Mouse (Mus musculus) ES-E14 (cell line): ENCODE measurements at regions not wholly inside any gene's neighbourhood (a gene's known extent, or its start where the extent isn't known, plus 50 kb on each side); places are given as distances from the start of the nearest gene placed in this dataset.

Source experiments
- DNase-seq: peaks from one replicate; pipeline ENCODE4 v3.0.0-alpha.2; 2013; ENCODE audit warnings: low read depth, low spot score
- H3K27ac ChIP-seq: 2 replicates; pipeline ENCODE4 v1.5.1; 2012; ENCODE audit warnings: low read depth, mild to moderate bottlenecking, low read length, moderate library complexity, mixed read lengths; ENCODE audit not compliant: poor library complexity, insufficient read depth, severe bottlenecking
- H3K36me3 ChIP-seq: 2 replicates; pipeline ENCODE4 v1.6.1; 2012; ENCODE audit warnings: mild to moderate bottlenecking, low read length, moderate library complexity, mixed read lengths; ENCODE audit not compliant: control insufficient read depth, poor library complexity, insufficient read depth, severe bottlenecking
- H3K4me1 ChIP-seq, 2 experiments: fragments of 150-350 bp in 1 of 2; sonication (generic) in 1 of 2; 2 replicates each; pipeline ENCODE4 v1.6.1; 2012; ENCODE audit warnings: low read length in 2 of 2, mild to moderate bottlenecking in 1 of 2, mixed read lengths in 1 of 2; ENCODE audit not compliant: control insufficient read depth in 2 of 2, insufficient read depth in 2 of 2, poor library complexity in 1 of 2
- H3K4me3 ChIP-seq, 2 experiments: fragments of 150-350 bp in 1 of 2; sonication (generic) in 1 of 2; 2 replicates each; pipeline ENCODE4 v1.5.1; 2012; ENCODE audit warnings: low read length in 2 of 2, low read depth in 1 of 2, mild to moderate bottlenecking in 1 of 2, mixed read lengths in 1 of 2; ENCODE audit not compliant: insufficient read depth in 1 of 2, poor library complexity in 1 of 2, severe bottlenecking in 1 of 2
- H3K9ac ChIP-seq: 2 replicates; pipeline ENCODE4 v1.6.1; 2012; ENCODE audit warnings: low read depth, mild to moderate bottlenecking, low read length, mixed read lengths; ENCODE audit not compliant: poor library complexity, insufficient read depth, severe bottlenecking
- H3K9me3 ChIP-seq: fragments of 150-350 bp; sonication (generic); 2 replicates; pipeline ENCODE4 v1.6.1; 2012; ENCODE audit warnings: low read depth, mild to moderate bottlenecking, low read length; ENCODE audit not compliant: control insufficient read depth, insufficient read depth
- CHD2 ChIP-seq: IDR thresholded peaks from 2 replicates; pipeline ENCODE4 v1.6.1; 2014; ENCODE audit warnings: mild to moderate bottlenecking, low read depth, low read length, inconsistent platforms
- HCFC1 ChIP-seq: IDR thresholded peaks from 2 replicates; pipeline ENCODE4 v1.6.1; 2012; ENCODE audit warnings: low read length, inconsistent platforms, borderline replicate concordance; ENCODE audit not compliant: insufficient read depth
- MAFK ChIP-seq: IDR thresholded peaks from 2 replicates; pipeline ENCODE4 v1.6.1; 2014; ENCODE audit warnings: mild to moderate bottlenecking, low read depth, low read length, inconsistent platforms; ENCODE audit not compliant: insufficient read depth
- ZC3H11A ChIP-seq: IDR thresholded peaks from 2 replicates; pipeline ENCODE4 v1.6.1; 2012; ENCODE audit warnings: low read depth, mild to moderate bottlenecking, inconsistent platforms, low read length, borderline replicate concordance
- ZNF384 ChIP-seq: IDR thresholded peaks from 2 replicates; pipeline ENCODE4 v1.6.1; 2012; ENCODE audit warnings: low read depth, low read length, inconsistent platforms
- in situ Hi-C, 2 experiments: fragments of 600-800 bp; cut with MboI; formaldehyde crosslinking; loops; one replicate each; pipeline ENCODE4 v1.15.1; 2025; ENCODE audit warnings: low sequenced_read_pairs in 2 of 2, inconsistent platforms in 1 of 2; ENCODE audit not compliant: unreplicated experiment in 2 of 2

- H3K4me3 ChIP-seq, result no peak overlapping the region
- TF ChIP-seq ZNF384 (no peak), MAFK (no peak), CHD2 (no peak), HCFC1 (no peak), ZC3H11A (no peak)
- no peaks in the 10 kb centered on the region for H3K36me3 ChIP-seq
- H3K9ac ChIP-seq, result no peak overlapping the region
- no peak for DNase-seq
- in situ Hi-C loops, result no loop called here
- H3K9me3 ChIP-seq, result no peaks in the 10 kb centered on the region
- no peaks in the 10 kb centered on the region for H3K4me1 ChIP-seq
- H3K27ac ChIP-seq, result no peak overlapping the region
Measured at GRCm38 (mm10) chr14:98869888-98870287, 124.2 kb downstream of the Rpl36a-ps1 start.

GRCm38 (mm10) chr14:98866880-98867279, 127.2 kb downstream of the Rpl36a-ps1 start:
- Histone ChIP-seq H3K9me3 (no peaks in the 10 kb centered on the region), H3K36me3 (no peaks in the 10 kb centered on the region), H3K9ac (no peak overlapping the region), H3K27ac (no peak overlapping the region), H3K4me3 (no peak overlapping the region), H3K4me1 (no peaks in the 10 kb centered on the region)
- in situ Hi-C loops, result no loop called here
- no peak for TF ChIP-seq MAFK
- no peak for TF ChIP-seq ZC3H11A
- no peak for TF ChIP-seq ZNF384
- no peak for TF ChIP-seq CHD2
- no peak for TF ChIP-seq HCFC1
- no peak for DNase-seq

- H3K4me1 ChIP-seq, result no peaks in the 10 kb centered on the region
- H3K36me3 ChIP-seq, result no peaks in the 10 kb centered on the region
- TF ChIP-seq HCFC1 (no peak), MAFK (no peak), ZC3H11A (no peak), ZNF384 (no peak), CHD2 (no peak)
- H3K9ac ChIP-seq, result no peak overlapping the region
- in situ Hi-C loops, result no loop called here
- no peak for DNase-seq
- no peak overlapping the region for H3K27ac ChIP-seq
- H3K4me3 ChIP-seq, result no peak overlapping the region
- no peaks in the 10 kb centered on the region for H3K9me3 ChIP-seq
Measured at GRCm38 (mm10) chr14:98864001-98864400, 130.1 kb downstream of the Rpl36a-ps1 start.

GRCm38 (mm10) chr14:98863598-98863997, 130.5 kb downstream of the Rpl36a-ps1 start:
- Histone ChIP-seq H3K4me3 (no peak overlapping the region), H3K27ac (no peak overlapping the region), H3K36me3 (no peaks in the 10 kb centered on the region), H3K9me3 (no peaks in the 10 kb centered on the region), H3K9ac (no peak overlapping the region), H3K4me1 (no peaks in the 10 kb centered on the region)
- DNase-seq, result no peak
- in situ Hi-C loops, result no loop called here
- no peak for TF ChIP-seq CHD2
- TF ChIP-seq ZC3H11A, result no peak
- no peak for TF ChIP-seq HCFC1
- no peak for TF ChIP-seq ZNF384
- TF ChIP-seq MAFK, result no peak

DNA sequence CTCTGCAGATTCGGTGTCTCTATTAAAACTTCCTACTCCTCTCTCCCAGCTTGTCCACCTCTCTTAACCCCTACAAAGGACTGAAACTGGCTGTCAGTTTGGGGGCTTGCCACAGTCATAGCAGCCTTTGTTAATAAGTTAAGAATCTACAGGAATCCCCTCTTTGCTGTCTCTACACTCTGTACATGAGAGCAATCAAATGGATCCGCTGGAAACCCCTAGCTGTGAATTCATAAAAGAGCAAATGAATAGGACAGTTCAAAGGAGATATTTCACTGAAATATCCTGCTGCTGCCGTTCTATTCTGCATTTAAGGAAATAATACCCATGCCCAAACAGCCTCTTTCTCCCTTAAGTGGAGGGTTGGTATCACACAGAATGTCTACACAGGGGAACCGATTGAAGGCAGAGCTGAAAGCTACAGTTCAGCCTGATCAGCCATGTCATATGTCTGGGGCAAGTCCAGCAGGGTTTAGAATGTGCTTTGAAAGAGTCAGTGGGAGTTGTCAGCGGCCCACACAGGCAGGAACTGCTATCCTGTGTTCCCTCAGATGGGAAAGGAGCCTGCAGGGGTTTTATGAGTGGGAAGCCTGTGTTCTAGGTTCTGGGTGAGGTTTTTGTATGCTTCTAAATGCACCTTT, 131.9 kb downstream of the Rpl36a-ps1 start:
- in situ Hi-C loops, result no loop called here
- DNase-seq, result no peak
- no peaks in the 10 kb centered on the region for H3K36me3 ChIP-seq
- no peaks in the 10 kb centered on the region for H3K4me1 ChIP-seq
- no peak overlapping the region for H3K27ac ChIP-seq
- TF ChIP-seq HCFC1, result no peak
- TF ChIP-seq ZC3H11A, result no peak
- no peak for TF ChIP-seq MAFK
- no peak for TF ChIP-seq CHD2
- no peak for TF ChIP-seq ZNF384
- no peaks in the 10 kb centered on the region for H3K9me3 ChIP-seq
- no peak overlapping the region for H3K4me3 ChIP-seq
- no peak overlapping the region for H3K9ac ChIP-seq
